Mouse (Mus musculus): ENCODE measurements around the gene Tigd3. TPM values are rescaled to one million over a fixed set of nuclear protein-coding genes. Genes with fewer than 3 reads are reported as not detected.

Gene Tigd3
- polyA plus RNA-seq, 1 experiment from 2014 or later: 16.9 TPM

DNA sequence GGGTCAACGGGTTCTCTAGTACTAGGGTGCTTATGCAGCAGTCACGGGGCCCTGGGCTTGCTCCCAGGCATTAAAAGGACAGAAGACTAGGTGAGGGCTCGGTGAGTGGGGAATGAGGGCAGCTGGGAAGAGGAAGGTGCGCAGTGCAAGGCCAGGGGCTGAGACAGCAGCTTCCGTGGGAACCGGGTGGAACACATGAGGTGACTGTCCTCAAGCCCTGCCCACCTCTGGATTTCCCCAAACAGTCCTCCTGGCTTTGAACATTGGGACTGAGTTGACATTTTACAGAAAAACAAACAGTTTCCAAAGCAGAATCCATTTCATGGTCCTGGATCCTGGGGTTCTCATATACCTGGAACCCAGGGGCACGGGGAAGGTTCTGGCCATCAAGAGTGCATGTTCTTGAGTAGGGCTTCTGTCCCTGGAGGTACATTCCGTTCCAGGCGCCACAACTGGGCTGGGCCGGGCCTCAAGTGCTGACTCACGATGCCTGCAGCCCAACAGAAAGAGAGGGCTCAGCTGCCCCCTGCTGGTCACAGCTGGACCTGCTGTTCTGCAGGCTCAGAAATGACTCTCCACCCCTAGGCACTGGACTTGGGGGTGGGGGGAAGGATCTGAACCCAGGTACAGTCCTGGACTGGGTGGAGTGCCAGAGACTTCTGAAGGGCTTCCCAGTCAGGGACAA lies 44.0 kb downstream of the Tigd3 start:
- H3K4me3 ChIP-seq (replicated peaks): no peak overlapping the region
- H3K27me3 ChIP-seq: no peaks in the 10 kb centered on the region
- H3K36me3 ChIP-seq: peaks cover 22% of the 10 kb centered on the region
- peaks cover 59% of the 10 kb centered on the region for H3K4me1 ChIP-seq (replicated peaks)
- no peaks in the 10 kb centered on the region for H3K9me3 ChIP-seq
- 31% methylated on average over 11 of the region's 11 CpGs for WGBS
- 0 out of 2 replicates have a peak overlapping the region, but pooled peaks have one; percentile 21 for H3K9ac ChIP-seq (replicated peaks)
- ATAC-seq: peak; percentile 25
- no peak overlapping the region; the same call in 1 of the 2 replicates for H3K27ac ChIP-seq
- 0 out of 2 replicates have a peak overlapping the region, but pooled peaks have one; percentile 11 for H3K4me2 ChIP-seq (replicated peaks)

DNA sequence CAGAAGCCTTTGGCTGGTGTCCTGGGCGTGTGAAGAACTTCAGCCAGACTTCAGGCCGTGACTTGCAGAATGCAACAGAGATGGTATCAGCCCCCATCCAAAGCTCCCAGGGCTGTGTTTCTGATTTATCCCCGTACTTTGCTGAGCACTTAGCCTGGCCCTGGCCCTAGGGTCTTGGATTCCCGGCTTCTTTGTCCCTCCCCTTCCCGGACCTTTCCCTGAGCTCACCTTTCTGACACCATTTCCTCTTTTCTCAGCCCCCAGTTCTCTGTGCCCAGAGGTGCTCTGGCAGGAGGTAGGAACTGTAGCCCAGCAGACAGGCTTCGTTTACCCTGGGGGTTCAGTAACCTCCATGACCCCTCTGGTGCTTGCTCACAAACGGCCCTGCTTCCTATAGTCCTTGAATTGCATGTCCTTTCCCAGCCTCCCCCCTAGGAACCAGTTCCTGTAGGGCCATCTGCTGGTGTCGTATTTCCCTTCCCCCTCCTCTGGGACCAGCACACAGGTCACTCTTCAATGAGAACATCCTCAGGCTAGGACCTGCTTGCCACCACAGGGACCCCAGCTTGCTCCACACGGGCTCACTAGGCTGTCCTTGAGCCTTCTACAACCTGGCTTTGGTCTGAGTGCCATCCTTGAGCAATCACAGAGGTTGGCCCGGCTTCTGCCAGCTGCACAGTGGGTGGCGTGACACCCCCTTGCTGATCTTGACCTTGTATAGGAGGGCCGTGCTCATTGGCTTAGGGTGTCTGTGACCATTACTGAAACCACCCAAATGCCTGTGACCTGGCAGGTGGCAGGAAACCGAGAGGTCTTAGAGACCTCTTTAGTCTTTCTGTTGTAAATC lies 44.9 kb downstream of the Tigd3 start:
- H3K36me3 ChIP-seq: peaks cover 16% of the 10 kb centered on the region
- H3K4me1 ChIP-seq (replicated peaks): peaks cover 68% of the 10 kb centered on the region
- H3K9ac ChIP-seq (replicated peaks): peak overlapping the region; percentile 46

GRCm38 (mm10) chr19:5848032-5848825 lies 45.7 kb downstream of the Tigd3 start:
- Histone ChIP-seq H3K9me3 (no peaks in the 10 kb centered on the region), H3K4me3 (replicated peaks) (no peak overlapping the region), H3K27me3 (no peaks in the 10 kb centered on the region), H3K4me2 (replicated peaks) (peak overlapping the region; percentile 65; the same call in 1 of the 2 replicates), H3K27ac (peak overlapping the region; percentile 98), H3K4me1 (replicated peaks) (peaks cover 76% of the 10 kb centered on the region), H3K36me3 (peaks cover 16% of the 10 kb centered on the region), H3K9ac (replicated peaks) (peak overlapping the region; percentile 60)
- no peak for ATAC-seq
- 67% methylated on average over 14 of the region's 14 CpGs for WGBS

More for the DNA sequence above, 44.9 kb downstream of the Tigd3 start:
- peak overlapping the region; percentile 17; the same call in 1 of the 2 replicates for H3K4me2 ChIP-seq (replicated peaks)
- no peaks in the 10 kb centered on the region for H3K27me3 ChIP-seq
- H3K27ac ChIP-seq: peak overlapping the region; percentile 98
- peak overlapping the region; percentile 5; the same call in 1 of the 2 replicates for H3K4me3 ChIP-seq (replicated peaks)
- H3K9me3 ChIP-seq: no peaks in the 10 kb centered on the region
- 46% methylated on average over 13 of the region's 13 CpGs for WGBS
- no peak for ATAC-seq

DNA sequence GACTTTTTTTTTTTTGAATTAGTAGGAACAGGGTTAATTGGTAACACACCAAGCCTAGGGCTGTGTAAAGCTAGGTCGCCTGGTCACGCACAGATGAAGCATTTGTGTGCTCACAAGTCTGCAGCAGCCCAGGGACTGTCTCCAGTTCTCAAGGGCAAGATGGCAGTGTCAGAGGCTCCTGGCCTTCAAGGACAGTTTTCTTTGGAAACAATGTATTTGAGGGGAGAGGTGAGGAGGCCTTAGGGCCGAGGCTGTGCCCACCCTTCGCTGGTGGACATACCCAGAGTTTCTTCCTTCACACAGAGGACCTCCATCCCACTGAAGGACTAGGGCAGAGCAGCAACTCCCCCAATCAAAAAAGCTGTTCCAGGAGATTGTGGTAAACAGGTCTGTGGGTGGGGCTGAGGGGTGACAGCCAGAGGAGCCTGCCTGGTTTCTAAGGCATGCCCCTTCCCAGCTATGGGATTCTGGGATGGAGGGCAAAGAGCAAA lies 46.6 kb downstream of the Tigd3 start:
- Histone ChIP-seq H3K4me3 (replicated peaks) (no peak overlapping the region; the same call in 1 of the 2 replicates), H3K4me1 (replicated peaks) (peaks cover 85% of the 10 kb centered on the region), H3K9ac (replicated peaks) (peak overlapping the region; percentile 60), H3K9me3 (no peaks in the 10 kb centered on the region), H3K27ac (peak overlapping the region; percentile 98), H3K36me3 (peaks cover 8% of the 10 kb centered on the region), H3K27me3 (no peaks in the 10 kb centered on the region), H3K4me2 (replicated peaks) (peak overlapping the region; percentile 65)
- ATAC-seq: no peak
- 47% methylated on average over 4 of the region's 4 CpGs for WGBS

DNA sequence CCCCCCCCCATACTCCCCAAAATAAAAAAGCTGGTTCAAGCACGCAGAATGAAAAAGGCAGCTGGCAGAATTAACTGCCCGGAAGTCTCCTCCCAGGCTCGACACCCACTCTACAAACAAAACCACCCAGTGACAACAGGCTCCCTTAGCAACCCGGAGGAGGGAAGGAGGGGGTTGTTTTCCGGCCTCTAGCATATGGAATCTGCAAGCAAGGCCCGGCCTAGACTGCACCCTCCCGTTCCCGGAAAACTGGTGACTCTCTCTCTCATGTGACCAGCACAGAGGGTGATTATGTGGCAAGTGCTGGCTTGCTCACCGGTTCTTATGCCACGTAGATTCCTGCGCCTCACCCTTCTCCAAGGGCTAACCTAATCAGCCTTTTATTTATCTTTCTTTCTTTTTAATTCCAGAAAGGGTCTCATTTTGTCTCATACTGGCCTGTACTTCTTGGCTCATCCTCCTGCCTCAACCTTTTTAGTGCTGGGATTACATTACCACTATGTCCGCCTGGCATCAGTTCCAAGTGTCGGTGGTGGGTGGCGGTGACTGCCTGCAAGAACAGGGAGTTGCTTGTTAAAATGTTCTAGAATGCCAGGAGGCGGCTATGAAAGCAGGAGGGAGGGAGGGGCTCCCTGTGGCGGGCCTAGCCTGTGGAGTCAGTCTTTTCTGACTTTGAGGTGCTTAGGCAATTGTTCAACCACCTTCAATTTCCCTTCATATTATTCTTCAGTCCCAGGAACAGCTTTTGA lies 47.2 kb downstream of the Tigd3 start:
- peak overlapping the region; percentile 98 for H3K27ac ChIP-seq
- WGBS: 3% methylated on average over 16 of the region's 16 CpGs
- H3K9ac ChIP-seq (replicated peaks): peak overlapping the region; percentile 60
- no peaks in the 10 kb centered on the region for H3K27me3 ChIP-seq
- ATAC-seq: peak; percentile 90
- H3K4me3 ChIP-seq (replicated peaks): peak overlapping the region; percentile 35
- peak overlapping the region; percentile 65 for H3K4me2 ChIP-seq (replicated peaks)
- 0 out of 2 replicates have a peak, but pooled peaks cover 3% of the 10 kb centered on the region for H3K36me3 ChIP-seq
- H3K9me3 ChIP-seq: no peaks in the 10 kb centered on the region
- peaks cover 88% of the 10 kb centered on the region for H3K4me1 ChIP-seq (replicated peaks)

- Histone ChIP-seq H3K27ac (peak overlapping the region; percentile 98), H3K36me3 (no peaks in the 10 kb centered on the region), H3K4me3 (replicated peaks) (peak overlapping the region; percentile 35), H3K4me1 (replicated peaks) (peaks cover 83% of the 10 kb centered on the region), H3K27me3 (no peaks in the 10 kb centered on the region), H3K4me2 (replicated peaks) (peak overlapping the region; percentile 65), H3K9ac (replicated peaks) (peak overlapping the region; percentile 60), H3K9me3 (no peaks in the 10 kb centered on the region)
- ATAC-seq: peak; percentile 43
- under 1% methylated on average over 7 of the region's 7 CpGs for WGBS
Measured at GRCm38 (mm10) chr19:5846154-5846553, 47.8 kb downstream of the Tigd3 start.

GRCm38 (mm10) chr19:5845319-5846135 lies 48.4 kb downstream of the Tigd3 start:
- whole genome bisulfite sequencing: 7% methylated on average over 45 of the region's 45 CpGs
- peak overlapping the region; percentile 60 for H3K9ac ChIP-seq (replicated peaks)
- H3K4me3 ChIP-seq (replicated peaks): peak overlapping the region; percentile 35
- no peaks in the 10 kb centered on the region for H3K36me3 ChIP-seq
- H3K27ac ChIP-seq: peak overlapping the region; percentile 98
- no peaks in the 10 kb centered on the region for H3K27me3 ChIP-seq
- peak overlapping the region; percentile 65 for H3K4me2 ChIP-seq (replicated peaks)
- H3K9me3 ChIP-seq: no peaks in the 10 kb centered on the region
- peak; percentile 38 for ATAC-seq
- H3K4me1 ChIP-seq (replicated peaks): peaks cover 84% of the 10 kb centered on the region

DNA sequence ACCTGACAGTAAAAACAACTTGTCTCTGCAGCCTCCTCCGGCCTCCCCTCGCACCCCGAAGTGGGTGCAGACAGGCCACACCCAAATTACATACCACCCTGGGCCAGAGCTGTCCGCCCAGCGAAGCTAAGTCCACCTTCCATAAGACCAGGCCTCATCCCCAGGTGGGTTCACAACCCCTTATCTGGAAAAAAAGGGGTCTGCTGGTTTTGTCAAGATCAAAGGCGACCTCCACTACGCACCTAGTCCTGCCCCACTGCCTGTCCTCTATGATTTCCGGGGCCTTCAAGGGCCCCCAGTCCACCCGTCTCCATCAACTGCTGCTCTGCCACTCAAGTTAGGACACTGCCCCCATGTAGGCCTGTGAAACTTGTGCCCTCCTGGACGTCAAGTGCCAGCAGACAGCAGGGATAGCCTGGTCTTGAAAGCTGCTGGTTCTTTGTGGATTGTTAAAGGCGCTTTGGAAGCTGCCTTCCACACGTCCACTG lies 49.1 kb downstream of the Tigd3 start:
- Histone ChIP-seq H3K36me3 (no peaks in the 10 kb centered on the region), H3K4me2 (replicated peaks) (peak overlapping the region; percentile 65), H3K9ac (replicated peaks) (peak overlapping the region; percentile 54), H3K27ac (peak overlapping the region; percentile 98; the same call in 1 of the 2 replicates), H3K4me1 (replicated peaks) (peaks cover 79% of the 10 kb centered on the region), H3K27me3 (no peaks in the 10 kb centered on the region), H3K4me3 (replicated peaks) (peak overlapping the region; percentile 35), H3K9me3 (no peaks in the 10 kb centered on the region)
- no peak for ATAC-seq
- 79% methylated on average over 12 of the region's 12 CpGs for WGBS

DNA sequence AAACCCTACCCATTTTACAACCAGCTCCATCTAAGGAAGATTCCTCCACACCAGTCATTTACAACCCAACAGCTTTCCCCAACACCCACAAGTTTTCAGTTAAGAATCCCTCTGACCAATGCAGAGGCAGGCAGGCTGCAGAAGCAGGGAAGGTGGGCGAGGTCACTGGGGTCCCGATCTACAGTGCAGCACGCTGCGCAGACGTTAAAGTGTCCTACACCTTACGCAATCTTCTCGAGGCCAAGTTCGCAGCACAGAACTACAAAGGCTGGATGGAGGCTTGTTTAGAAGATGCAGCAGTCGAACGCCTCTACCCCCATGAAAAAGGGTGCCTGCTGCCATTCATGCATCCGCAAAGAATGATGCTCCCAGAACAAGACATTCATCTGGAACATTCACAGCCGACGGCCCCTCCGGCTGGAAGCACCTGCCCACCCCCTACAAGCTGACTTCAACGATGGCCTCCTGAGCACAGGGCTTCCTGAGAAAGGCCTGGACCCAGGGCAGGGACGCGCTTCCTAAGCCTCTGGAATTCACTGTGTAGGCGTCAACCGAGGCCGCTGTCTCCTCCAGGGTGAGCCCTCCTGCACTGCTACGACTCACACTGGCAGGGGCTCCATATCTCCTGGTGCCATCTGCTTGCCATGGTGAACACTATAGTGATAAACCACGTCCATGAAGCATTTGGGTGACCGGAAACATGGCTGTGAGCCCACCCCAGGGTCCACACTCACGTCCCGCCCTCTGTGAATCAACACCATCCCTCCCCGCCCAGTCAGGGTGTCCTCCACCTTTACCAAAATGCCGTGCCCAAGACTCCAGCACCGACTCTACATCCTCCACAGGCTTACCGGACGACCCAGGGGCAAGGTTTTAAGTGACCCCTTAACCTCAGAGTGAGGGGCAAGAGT lies 49.9 kb downstream of the Tigd3 start:
- 88% methylated on average over 30 of the region's 30 CpGs for WGBS
- no peak overlapping the region for H3K9ac ChIP-seq (replicated peaks)
- no peak for ATAC-seq
- no peak overlapping the region for H3K4me3 ChIP-seq (replicated peaks)
- H3K4me2 ChIP-seq (replicated peaks): no peak overlapping the region
- H3K27me3 ChIP-seq: no peaks in the 10 kb centered on the region
- H3K9me3 ChIP-seq: no peaks in the 10 kb centered on the region
- H3K27ac ChIP-seq: peak overlapping the region; percentile 98
- H3K4me1 ChIP-seq (replicated peaks): peaks cover 70% of the 10 kb centered on the region
- H3K36me3 ChIP-seq: no peaks in the 10 kb centered on the region
